ENCODE assay signal across 9 mouse cellular contexts in genomic region chr13:104094531-104095385, GRCm38 (mm10). TPM values are rescaled to one million over a fixed set of nuclear protein-coding genes. Genes with fewer than 3 reads are reported as not detected.
DNase-seq lines count a peak whose midpoint lies in the region; ATAC-seq lines count a peak whose summit lies in the region.
"Had no signal": no experiment of that assay in that cellular context is flagged by ENCODE, and none has a peak within 500 bp of the region (broad histone marks: within the 10 kb centered on the region; RNA-seq: fewer than 3 reads in every experiment).

No protein-coding gene starts in this region.

- H3K9me3 ChIP-seq in intestine, embryonic 15.5 days: no peaks in the 10 kb centered on the region
- H3K9me3 ChIP-seq in kidney, embryonic 14.5 days (ENCODE audit: control insufficient read depth, low read length): no peaks in the 10 kb centered on the region

- 75% methylated on average over 11 of the region's 11 CpGs for WGBS in intestine, embryonic 15.5 days
- WGBS in macrophage (ENCODE audit: missing documents): 72% methylated on average over 10 of the region's 11 CpGs
- 76% methylated on average over 11 of the region's 11 CpGs for WGBS in kidney, embryonic 14.5 days

- H3K9ac ChIP-seq in intestine, embryonic 15.5 days: no peak overlapping the region
- no peak overlapping the region for H3K9ac ChIP-seq in kidney, embryonic 14.5 days (ENCODE audit: low read depth, low read length)

- H3K27me3 ChIP-seq in intestine, embryonic 15.5 days (replicated peaks): no peaks in the 10 kb centered on the region
- H3K27me3 ChIP-seq in kidney, embryonic 14.5 days (ENCODE audit: control insufficient read depth, insufficient read depth, low read length): no peaks in the 10 kb centered on the region

- peaks cover 34% of the 10 kb centered on the region for H3K79me2 ChIP-seq in macrophage (ENCODE audit: inconsistent target)

- H3K27ac ChIP-seq in intestine, embryonic 15.5 days: no peak overlapping the region
- H3K27ac ChIP-seq in macrophage: peak overlapping the region; percentile 19; the same call in 1 of the 2 replicates
- no peak overlapping the region for H3K27ac ChIP-seq in kidney, embryonic 14.5 days (ENCODE audit: low read depth, low read length)

- no peaks in the 10 kb centered on the region for H3K36me3 ChIP-seq in intestine, embryonic 15.5 days
- no peaks in the 10 kb centered on the region for H3K36me3 ChIP-seq in macrophage (ENCODE audit: inconsistent target)
- H3K36me3 ChIP-seq in kidney, embryonic 14.5 days (ENCODE audit: control insufficient read depth, insufficient read depth, low read length): no peaks in the 10 kb centered on the region

- no peak overlapping the region for H3K4me2 ChIP-seq in intestine, embryonic 15.5 days (replicated peaks)
- no peak overlapping the region for H3K4me2 ChIP-seq in kidney, embryonic 14.5 days (replicated peaks; ENCODE audit: low read depth, low read length)

- H3K4me1 ChIP-seq in intestine, embryonic 15.5 days (replicated peaks): no peaks in the 10 kb centered on the region
- no peaks in the 10 kb centered on the region for H3K4me1 ChIP-seq in kidney, embryonic 14.5 days (ENCODE audit: control insufficient read depth, insufficient read depth, low read length)

- no peak overlapping the region for H3K4me3 ChIP-seq in intestine, embryonic 15.5 days (replicated peaks)
- H3K4me3 ChIP-seq in macrophage (ENCODE audit: inconsistent target): no peak overlapping the region
- no peak overlapping the region for H3K4me3 ChIP-seq in kidney, embryonic 14.5 days (ENCODE audit: low read length)

- ATAC-seq in frontal cortex, adult (ENCODE audit: low TSS enrichment): peak; percentile 62
- ATAC-seq in intestine, embryonic 15.5 days: peak; percentile 56
- no peak for ATAC-seq in kidney, embryonic 14.5 days (ENCODE audit: low FRiP score, low TSS enrichment)

- DNase-seq in frontal cortex, postnatal 10 days (ENCODE audit: low spot score in 2 of 2): no peak
- DNase-seq in brain, adult 2 months (ENCODE audit: low read depth, low spot score): peak; percentile 58
- DNase-seq in retina, postnatal 1 day: no peak
- no peak for DNase-seq in ovary, postnatal 36 days (ENCODE audit: low spot score)
- DNase-seq: kidney, adult 8-10 months had no signal

RNA-seq across cellular contexts. Expression of gene Nln, which starts 14.7 kb away (rescaled TPM):
- polyA plus RNA-seq in intestine, embryonic 15.5 days (2015; fragmentation: Nextera tagmentation; extraction: Ambion mirVana): 18.9 and 19.9 TPM in 2 replicates
- 100 to 1,000 TPM in 3 of 26 experiments, 10 to 100 TPM in 23; 51.0 to 134 (median 92.0) TPM for total RNA-seq in macrophage (2018; cell fraction: chromatin; rRNA removed)
- total RNA-seq in macrophage (2018; cell fraction: cytosol; rRNA removed): 10 to 100 TPM; 14.7 to 32.0 (median 23.0) TPM
- 10 to 100 TPM; 31.5 to 96.4 (median 54.8) TPM for total RNA-seq in macrophage (2018; cell fraction: nucleus; rRNA removed)
- 19.7 to 52.2 TPM (median 19.9 TPM) in 3 replicates for polyA plus RNA-seq in macrophage (2018)
- polyA plus RNA-seq in kidney, embryonic 14.5 days (2014; fragmentation: Nextera tagmentation; extraction: Ambion mirVana): 13.9 and 21.5 TPM in 2 replicates

RNA-seq across cellular contexts. Expression of gene Sgtb, which starts 14.8 kb away (rescaled TPM):
- polyA plus RNA-seq in intestine, embryonic 15.5 days (2015; fragmentation: Nextera tagmentation; extraction: Ambion mirVana): 4.3 and 4.8 TPM in 2 replicates
- total RNA-seq in macrophage (2018; cell fraction: chromatin; rRNA removed): 1 to 10 TPM in 18 of 26 experiments, under 1 TPM in 3, not detected in 5; 0.33 to 3.2 (median 2.0) TPM
- total RNA-seq in macrophage (2018; cell fraction: cytosol; rRNA removed): 1 to 10 TPM in 24 of 26 experiments, under 1 TPM in 2; 0.96 to 2.6 (median 1.6) TPM
- total RNA-seq in macrophage (2018; cell fraction: nucleus; rRNA removed): 1 to 10 TPM in 18 of 26 experiments, under 1 TPM in 8; 0.42 to 3.4 (median 1.4) TPM
- polyA plus RNA-seq in macrophage (2018): 1.2 to 2.8 TPM (median 1.9 TPM) in 3 replicates
- polyA plus RNA-seq in kidney, embryonic 14.5 days (2014; fragmentation: Nextera tagmentation; extraction: Ambion mirVana): 3.2 and 6.1 TPM in 2 replicates
